Mouse (Mus musculus) stomach, postnatal 0 days (tissue): ENCODE results near the gene Selenon.

Experiments
- CTCF ChIP-seq: IDR thresholded peaks from 2 replicates; pipeline ENCODE4 v1.5.1; 2016; ENCODE audit warnings: antibody characterized with exemption, low read depth, mild to moderate bottlenecking, moderate library complexity
- EP300 ChIP-seq: optimal IDR thresholded peaks from 2 replicates; pipeline ENCODE3; 2016; ENCODE audit warnings: antibody characterized with exemption

DNA sequence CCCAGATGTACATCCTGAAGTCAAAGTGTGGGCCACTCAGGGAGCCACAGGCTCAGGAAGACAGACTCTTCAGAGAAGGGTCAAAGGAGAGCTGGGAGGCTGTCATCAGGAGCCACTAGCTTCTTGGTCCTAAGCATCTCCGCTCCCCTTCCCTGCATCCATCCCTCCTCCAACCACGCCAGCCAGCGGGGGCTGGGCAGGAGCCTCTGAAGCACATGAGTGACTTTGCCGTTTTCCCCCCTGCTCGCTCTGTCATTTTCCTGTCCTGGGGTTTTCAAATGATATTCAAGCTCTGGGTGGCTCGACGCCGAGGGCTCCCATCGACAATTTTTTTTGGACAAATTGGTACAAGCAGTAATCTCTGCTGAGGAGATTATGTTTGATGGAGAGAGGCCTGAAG is 37.8 kb upstream of the Selenon start:
- no peak for TF ChIP-seq EP300
- no peak for TF ChIP-seq CTCF
